Mouse (Mus musculus) stomach, embryonic 14.5 days (tissue): ENCODE measurements at regions not wholly inside any gene's neighbourhood (a gene's known extent, or its start where the extent isn't known, plus 50 kb on each side); places are given as distances from the start of the nearest gene placed in this dataset.

Experiments
- ATAC-seq: fragments of 200-750 bp; cut with Nextera tagmentation; 2 replicates; pipeline ENCODE4 v1.8.0; 2017; ENCODE audit warnings: low read depth, moderate TSS enrichment; ENCODE audit not compliant: insufficient number of reproducible peaks, insufficient read depth, low FRiP score
- H3K27ac ChIP-seq: fragments of 300-500 bp; sonication (generic); 2 replicates; pipeline ENCODE4 v1.5.1; 2014; ENCODE audit warnings: mild to moderate bottlenecking, low read length, moderate library complexity, mixed read lengths
- H3K27me3 ChIP-seq: fragments of 300-500 bp; sonication (generic); 2 replicates; pipeline ENCODE4 v1.6.1; 2014; ENCODE audit warnings: low read length, control low read depth, mixed read lengths; ENCODE audit not compliant: control insufficient read depth, insufficient read depth
- H3K36me3 ChIP-seq: fragments of 300-500 bp; sonication (generic); 2 replicates; pipeline ENCODE4 v1.6.1; 2014; ENCODE audit warnings: mild to moderate bottlenecking, control low read depth, low read length, moderate library complexity, mixed read lengths; ENCODE audit not compliant: control insufficient read depth, insufficient read depth
- H3K4me1 ChIP-seq: fragments of 300-500 bp; sonication (generic); 2 replicates; pipeline ENCODE4 v1.6.1; 2014; ENCODE audit warnings: low read length, control low read depth, mixed read lengths; ENCODE audit not compliant: control insufficient read depth, insufficient read depth
- H3K4me2 ChIP-seq: fragments of 300-500 bp; sonication (generic); replicated peaks from 2 replicates; pipeline ENCODE4 v1.6.1; 2014; ENCODE audit warnings: low read depth, low read length, control low read depth
- H3K4me3 ChIP-seq: fragments of 300-500 bp; sonication (generic); 2 replicates; pipeline ENCODE4 v1.5.1; 2014; ENCODE audit warnings: low read depth, low read length, control low read depth
- H3K9ac ChIP-seq: fragments of 300-500 bp; sonication (generic); replicated peaks from 2 replicates; pipeline ENCODE4 v1.6.1; 2014; ENCODE audit warnings: low read depth, mild to moderate bottlenecking, control low read depth, low read length, moderate library complexity, mixed read lengths
- H3K9me3 ChIP-seq: fragments of 300-500 bp; sonication (generic); 2 replicates; pipeline ENCODE4 v1.6.1; 2016; ENCODE audit warnings: low read depth, low read length, control low read depth; ENCODE audit not compliant: control insufficient read depth
- WGBS: fragments of 180-500 bp; shearing (Covaris S2); extraction: QIAGEN DNeasy Blood & Tissue Kit; methylation state at CpG from one replicate; pipeline ENCODE4 v1.1.7; 2014; 5-methylcytosine and 5-hydroxymethylcytosine counted together

DNA sequence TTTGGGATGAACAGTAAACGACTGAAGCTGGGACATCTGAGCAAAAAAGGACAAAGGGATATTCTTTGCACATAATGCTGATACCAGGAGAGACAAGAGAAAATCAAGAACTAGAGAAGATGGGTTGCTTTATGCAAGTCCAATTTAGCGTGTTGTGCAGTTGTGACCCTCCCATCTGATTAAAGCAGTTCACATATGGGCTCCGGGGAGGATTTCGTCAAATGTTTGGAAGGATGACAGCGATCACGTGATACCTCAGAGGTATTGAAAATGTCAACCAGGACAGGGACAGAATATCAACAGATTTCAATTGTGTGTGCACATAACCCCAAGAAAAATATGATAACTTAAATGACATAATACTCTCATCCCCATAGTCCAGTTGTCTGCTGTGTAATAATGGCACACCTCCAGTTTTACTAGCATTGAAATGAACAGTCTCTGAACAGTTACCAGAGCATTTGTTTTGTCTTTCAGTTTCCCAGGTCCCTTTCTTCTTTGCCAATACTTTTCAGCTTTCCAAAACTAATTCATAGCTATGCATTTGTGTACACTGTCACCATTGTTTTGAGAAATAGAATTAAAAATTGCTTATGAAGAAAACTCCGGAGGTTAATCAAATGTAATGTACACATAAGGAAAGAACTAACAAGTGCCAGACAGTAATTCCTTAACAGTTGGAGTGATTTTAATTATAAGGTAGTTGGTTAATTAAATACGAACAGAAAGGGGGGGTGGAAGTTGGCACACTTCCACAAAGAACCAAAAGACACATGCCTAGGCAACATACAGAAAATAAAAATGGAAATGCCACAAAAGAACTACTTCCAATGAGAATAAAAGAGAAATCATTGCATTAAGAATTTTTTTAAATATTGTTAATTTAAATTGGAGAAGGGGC, 582.6 kb upstream of the Map3k7 start:
- Histone ChIP-seq H3K27ac (no peak overlapping the region), H3K4me2 (no peak overlapping the region), H3K4me1 (no peaks in the 10 kb centered on the region), H3K27me3 (no peaks in the 10 kb centered on the region), H3K9me3 (no peaks in the 10 kb centered on the region), H3K4me3 (no peak overlapping the region), H3K9ac (no peak overlapping the region), H3K36me3 (no peaks in the 10 kb centered on the region)
- no peak for ATAC-seq
- 90% methylated on average over 8 of the region's 8 CpGs for WGBS

GRCm38 (mm10) chr4:31392932-31393632, 570.8 kb upstream of the Map3k7 start:
- Histone ChIP-seq H3K4me2 (no peak overlapping the region), H3K9ac (no peak overlapping the region), H3K9me3 (no peaks in the 10 kb centered on the region), H3K27ac (no peak overlapping the region), H3K4me1 (no peaks in the 10 kb centered on the region), H3K4me3 (no peak overlapping the region), H3K27me3 (no peaks in the 10 kb centered on the region), H3K36me3 (no peaks in the 10 kb centered on the region)
- ATAC-seq: no peak
- WGBS: 53% methylated on average over 4 of the region's 4 CpGs

DNA sequence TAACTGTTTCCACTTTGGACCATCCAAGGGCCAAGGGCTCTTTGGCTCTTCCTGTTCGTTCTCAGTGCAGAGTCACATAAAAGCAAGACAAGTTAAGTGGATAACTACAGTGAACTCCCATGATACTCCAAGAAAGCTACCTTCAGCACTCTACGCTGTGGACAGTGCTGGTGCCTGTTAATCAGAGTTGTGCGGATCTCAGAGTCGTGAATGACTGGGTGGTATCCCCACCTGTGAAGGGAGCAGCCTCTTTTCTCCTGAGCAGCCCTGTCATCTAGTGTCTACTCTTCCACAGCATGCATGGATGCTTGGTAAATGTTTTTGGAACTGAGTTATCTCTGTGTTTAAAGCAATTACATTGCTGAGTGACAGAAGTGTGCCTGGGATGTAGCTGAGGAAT, 568.4 kb upstream of the Map3k7 start:
- WGBS: 54% methylated on average over 4 of the region's 4 CpGs
- H3K27me3 ChIP-seq: no peaks in the 10 kb centered on the region
- H3K36me3 ChIP-seq: no peaks in the 10 kb centered on the region
- H3K4me2 ChIP-seq: no peak overlapping the region
- no peak overlapping the region for H3K27ac ChIP-seq
- no peaks in the 10 kb centered on the region for H3K9me3 ChIP-seq
- no peak for ATAC-seq
- no peak overlapping the region for H3K9ac ChIP-seq
- H3K4me3 ChIP-seq: no peak overlapping the region
- no peaks in the 10 kb centered on the region for H3K4me1 ChIP-seq

GRCm38 (mm10) chr4:31403976-31404375, 559.9 kb upstream of the Map3k7 start:
- WGBS: 67% methylated on average over 8 of the region's 8 CpGs

GRCm38 (mm10) chr4:31404840-31405714, 558.8 kb upstream of the Map3k7 start:
- 37% methylated on average over 16 of the region's 16 CpGs for WGBS
- H3K27me3 ChIP-seq: no peaks in the 10 kb centered on the region
- H3K4me1 ChIP-seq: no peaks in the 10 kb centered on the region
- H3K4me2 ChIP-seq: peak overlapping the region; percentile 26
- no peak overlapping the region for H3K9ac ChIP-seq
- no peak overlapping the region for H3K27ac ChIP-seq
- no peaks in the 10 kb centered on the region for H3K36me3 ChIP-seq
- H3K4me3 ChIP-seq: no peak overlapping the region
- ATAC-seq: peak; percentile 63; the same call in 1 of the 2 replicates
- H3K9me3 ChIP-seq: no peaks in the 10 kb centered on the region

More at GRCm38 (mm10) chr4:31403976-31404375, 559.9 kb upstream of the Map3k7 start:
- Histone ChIP-seq H3K4me1 (no peaks in the 10 kb centered on the region), H3K9ac (no peak overlapping the region), H3K27me3 (no peaks in the 10 kb centered on the region), H3K9me3 (no peaks in the 10 kb centered on the region), H3K36me3 (no peaks in the 10 kb centered on the region), H3K27ac (no peak overlapping the region), H3K4me2 (no peak overlapping the region), H3K4me3 (no peak overlapping the region)
- ATAC-seq: no peak

GRCm38 (mm10) chr4:31410157-31410556, 553.7 kb upstream of the Map3k7 start:
- Histone ChIP-seq H3K27ac (no peak overlapping the region), H3K9me3 (no peaks in the 10 kb centered on the region), H3K4me3 (no peak overlapping the region), H3K36me3 (no peaks in the 10 kb centered on the region), H3K4me2 (no peak overlapping the region), H3K9ac (no peak overlapping the region), H3K27me3 (no peaks in the 10 kb centered on the region), H3K4me1 (no peaks in the 10 kb centered on the region)
- no peak for ATAC-seq
- 72% methylated on average over 3 of the region's 3 CpGs for WGBS

DNA sequence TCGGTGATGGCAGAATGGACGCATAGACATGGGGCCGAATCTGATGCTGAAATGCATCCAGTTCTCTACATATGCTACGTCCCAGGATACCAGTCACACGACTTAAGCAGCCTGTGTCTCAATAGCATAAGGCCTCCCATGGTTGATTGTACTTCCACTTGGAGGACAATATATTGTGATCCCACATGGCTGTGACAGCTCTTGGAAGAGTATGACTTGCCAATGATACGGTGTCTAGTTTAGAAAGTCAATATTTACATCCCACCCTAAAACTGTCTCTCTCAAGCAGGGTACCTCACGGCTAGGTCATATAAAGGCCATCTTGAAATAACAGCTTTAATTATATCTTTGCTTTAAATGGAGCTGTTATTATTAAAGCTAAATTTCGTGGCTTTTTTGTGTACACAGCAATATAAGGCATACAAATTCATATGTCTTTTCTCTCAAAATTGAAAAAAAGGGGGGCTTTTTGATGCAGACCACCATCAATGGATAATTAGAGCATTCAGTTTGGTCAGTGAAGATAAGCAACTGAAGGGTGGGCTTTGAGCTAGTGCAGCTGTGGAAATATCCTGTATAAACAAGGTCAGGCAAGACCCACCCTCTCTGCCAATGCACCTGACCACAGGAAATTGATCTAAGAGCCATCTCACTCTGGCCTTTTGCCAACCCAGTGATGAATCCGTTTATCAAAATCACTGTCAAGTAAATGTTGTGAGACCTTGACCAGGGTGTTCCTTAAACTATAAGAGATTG, 551.9 kb upstream of the Map3k7 start:
- no peaks in the 10 kb centered on the region for H3K36me3 ChIP-seq
- no peak overlapping the region for H3K4me2 ChIP-seq
- WGBS: 57% methylated on average over 9 of the region's 9 CpGs
- H3K27ac ChIP-seq: no peak overlapping the region
- H3K9me3 ChIP-seq: no peaks in the 10 kb centered on the region
- no peak overlapping the region for H3K4me3 ChIP-seq
- no peaks in the 10 kb centered on the region for H3K4me1 ChIP-seq
- H3K27me3 ChIP-seq: no peaks in the 10 kb centered on the region
- no peak for ATAC-seq
- H3K9ac ChIP-seq: no peak overlapping the region
